Mouse (Mus musculus) lung, embryonic 15.5 days (tissue): ENCODE measurements around the gene Tmem258. TPM values are rescaled to one million over a fixed set of nuclear protein-coding genes. Genes with fewer than 3 reads are reported as not detected.
"Not testable (repeated sequence)": the region's sequence is repeated elsewhere in the genome, so short reads cannot be mapped to it uniquely, and the experiment has no call there.

ENCODE experiments used
- ATAC-seq: fragments of 200-750 bp; cut with Nextera tagmentation; 2 replicates; pipeline ENCODE4 v1.8.0; 2017; ENCODE audit warnings: moderate number of reproducible peaks, borderline replicate concordance; ENCODE audit not compliant: low FRiP score, low TSS enrichment; ENCODE audit errors: extremely low read depth
- H3K27ac ChIP-seq: fragments of 300-500 bp; sonication (generic); 2 replicates; pipeline ENCODE4 v1.5.1; 2015; ENCODE audit warnings: moderate library complexity, mild to moderate bottlenecking, inconsistent platforms
- H3K27me3 ChIP-seq: fragments of 300-500 bp; sonication (generic); 2 replicates; pipeline ENCODE4 v1.6.1; 2015; ENCODE audit warnings: inconsistent platforms
- H3K36me3 ChIP-seq: fragments of 300-500 bp; sonication (generic); 2 replicates; pipeline ENCODE4 v1.6.1; 2015; ENCODE audit warnings: inconsistent platforms
- H3K4me1 ChIP-seq: fragments of 300-500 bp; sonication (generic); 2 replicates; pipeline ENCODE4 v1.6.1; 2015; ENCODE audit warnings: inconsistent platforms
- H3K4me2 ChIP-seq: fragments of 300-500 bp; sonication (generic); 2 replicates; pipeline ENCODE4 v1.6.1; 2015; ENCODE audit warnings: inconsistent platforms, mild to moderate bottlenecking, moderate library complexity
- H3K4me3 ChIP-seq: fragments of 300-500 bp; sonication (generic); 2 replicates; pipeline ENCODE4 v1.5.1; 2015; ENCODE audit warnings: mild to moderate bottlenecking, inconsistent platforms
- H3K9ac ChIP-seq: fragments of 300-500 bp; sonication (generic); 2 replicates; pipeline ENCODE4 v1.6.1; 2015; ENCODE audit warnings: inconsistent platforms
- H3K9me3 ChIP-seq: fragments of 300-500 bp; sonication (generic); 2 replicates; pipeline ENCODE4 v1.6.1; 2016; ENCODE audit warnings: inconsistent platforms
- WGBS: fragments of 180-500 bp; shearing (Covaris S2); methylation state at CpG from one replicate; pipeline ENCODE4 v1.1.7; 2015; 5-methylcytosine and 5-hydroxymethylcytosine counted together
- polyA plus RNA-seq: library from polyadenylated mRNA; unstranded; fragments of >200 nt; fragmentation: Nextera tagmentation; extraction: Ambion mirVana; gene quantifications from 2 replicates; pipeline ENCODE4 v1.2.1, GENCODE M21; 2015

The Tmem258 gene
- 440 and 459 TPM in 2 replicates for polyA plus RNA-seq

DNA sequence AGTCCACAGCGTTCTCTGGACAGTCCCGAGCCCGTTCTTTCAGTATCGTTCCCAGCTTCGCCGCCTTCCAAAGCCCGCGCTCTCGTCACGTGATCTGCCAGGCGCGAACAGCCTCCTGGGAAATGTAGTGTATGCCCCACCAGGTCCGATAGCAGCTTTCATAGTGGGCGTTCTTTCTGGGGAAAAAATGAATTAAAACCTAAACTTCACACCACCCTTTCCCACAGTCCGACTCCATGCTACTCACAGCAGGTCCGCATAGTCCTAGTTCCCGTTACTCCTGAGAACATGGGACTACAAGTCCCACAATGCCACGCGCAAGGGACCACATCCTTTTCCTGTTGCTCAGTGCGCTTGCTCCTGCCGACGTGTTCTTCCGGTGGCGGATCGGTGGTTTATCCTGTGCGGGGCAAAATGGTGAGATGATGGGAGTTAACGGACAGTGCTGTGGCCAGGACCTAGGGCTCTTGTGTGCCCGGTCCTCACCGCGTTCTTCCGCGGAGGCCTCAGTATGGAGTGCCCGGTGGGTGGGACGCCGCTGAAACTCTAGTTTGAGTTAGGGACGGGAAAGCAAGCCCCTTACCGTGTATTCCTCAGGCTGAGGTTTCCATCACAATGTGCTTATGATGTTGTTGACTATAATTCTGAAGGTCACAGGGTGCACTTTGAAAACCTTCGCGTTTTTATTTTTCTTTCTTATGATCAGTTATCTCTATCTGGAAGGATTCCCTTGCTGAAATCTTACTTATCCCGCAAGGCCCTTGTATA, at the start of gene Tmem258, which contains the start of gene Fen1:
TSS of gene Tmem258 (plus strand) at position 167 of the 768 bp plus-strand sequence.
TSS of gene Fen1 (minus strand) at position 322 of the 768 bp plus-strand sequence.
- H3K27ac ChIP-seq, result peak within 1 kb of the TSS; percentile 77
- under 1% methylated on average over 40 of the region's 40 CpGs for WGBS
- H3K9me3 ChIP-seq, result no peaks in the 10 kb centered on the region
- no peaks in the 10 kb centered on the region for H3K27me3 ChIP-seq
- H3K4me3 ChIP-seq, result peak within 1 kb of the TSS; percentile 79
- peaks cover 17% of the 10 kb centered on the region for H3K4me1 ChIP-seq
- peak within 1 kb of the TSS; percentile 79 for H3K4me2 ChIP-seq
- H3K36me3 ChIP-seq, result peaks cover 47% of the 10 kb centered on the region
- peak within 1 kb of the TSS; percentile 86 for H3K9ac ChIP-seq
- ATAC-seq, result peak; percentile 90

DNA sequence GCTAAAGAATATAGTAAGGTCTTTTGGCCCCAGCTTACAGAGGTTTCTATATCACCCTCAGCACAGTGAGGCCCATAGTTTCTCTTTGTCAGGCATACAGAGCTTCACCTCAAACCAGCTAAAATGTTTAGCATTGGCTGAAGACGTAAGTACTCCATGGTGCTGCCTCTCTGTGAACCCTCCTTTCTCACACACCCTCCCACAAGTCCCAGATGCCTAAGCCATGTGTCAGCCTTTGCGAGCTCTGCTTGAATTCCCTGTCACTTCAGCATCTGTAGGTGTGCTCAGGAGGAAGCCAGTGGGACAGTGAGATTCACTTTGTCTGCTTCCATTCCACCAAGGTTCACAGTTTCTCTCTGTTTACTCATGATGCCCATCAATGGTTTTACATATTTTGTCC, 46.1 kb upstream of the Tmem258 start:
- Histone ChIP-seq H3K36me3 (no peaks in the 10 kb centered on the region), H3K4me2 (no peak overlapping the region), H3K4me1 (no peaks in the 10 kb centered on the region), H3K27ac (no peak overlapping the region), H3K9ac (no peak overlapping the region), H3K9me3 (no peaks in the 10 kb centered on the region), H3K27me3 (no peaks in the 10 kb centered on the region), H3K4me3 (no peak overlapping the region)
- ATAC-seq, result no peak
- WGBS, result 51% methylated on average over 2 of the region's 2 CpGs

DNA sequence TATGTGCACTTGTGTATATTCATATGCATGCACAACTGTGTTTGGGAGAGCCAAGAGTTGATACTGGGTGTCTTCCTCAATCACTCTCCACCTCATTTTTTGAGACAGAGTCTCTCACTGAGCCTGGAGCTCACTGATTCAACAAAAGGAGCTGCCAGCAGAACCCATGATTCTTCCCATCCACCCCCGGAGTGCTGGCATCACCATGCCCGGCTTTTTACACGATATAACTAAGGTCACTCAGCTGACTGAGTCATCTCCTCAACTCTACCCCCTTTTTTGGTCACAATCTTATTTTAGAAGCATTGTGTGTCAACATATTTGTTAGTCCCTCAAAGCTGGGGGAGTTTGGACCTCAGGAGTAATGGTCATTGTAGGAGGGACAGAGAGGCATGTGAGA, 39.9 kb upstream of the Tmem258 start:
- Histone ChIP-seq H3K27me3 (no peaks in the 10 kb centered on the region), H3K27ac (no peak overlapping the region), H3K4me1 (no peaks in the 10 kb centered on the region), H3K4me2 (no peak overlapping the region), H3K9ac (no peak overlapping the region), H3K9me3 (no peaks in the 10 kb centered on the region), H3K4me3 (no peak overlapping the region), H3K36me3 (no peaks in the 10 kb centered on the region)
- no peak for ATAC-seq
- WGBS, result 78% methylated on average over 3 of the region's 3 CpGs

- not testable (repeated sequence) for H3K27ac ChIP-seq, H3K9me3 ChIP-seq, H3K4me2 ChIP-seq, H3K4me3 ChIP-seq, H3K36me3 ChIP-seq, ATAC-seq, H3K4me1 ChIP-seq, H3K9ac ChIP-seq, H3K27me3 ChIP-seq
- 75% methylated on average over 4 of the region's 4 CpGs for WGBS
Observed at GRCm38 (mm10) chr19:10165928-10166327, 37.9 kb upstream of the Tmem258 start.

DNA sequence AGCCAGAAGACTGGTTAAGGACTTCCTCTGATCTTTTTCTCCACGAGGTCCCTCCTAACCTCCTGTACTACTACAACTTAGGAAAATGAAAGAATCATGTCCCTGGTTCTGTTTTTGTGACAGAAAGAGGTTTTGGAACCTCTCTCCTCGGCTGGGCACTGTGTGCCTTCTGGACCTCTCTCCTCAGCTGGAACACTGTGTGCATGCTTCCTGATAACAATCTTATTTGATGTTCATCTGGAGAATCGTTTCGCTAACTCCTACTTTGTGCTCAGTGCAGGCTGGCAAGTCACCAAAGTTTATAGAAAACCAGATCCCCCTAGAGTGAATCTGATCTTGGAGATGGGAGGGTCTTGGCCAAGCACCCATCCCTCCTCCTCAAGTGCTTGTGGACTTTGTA, 36.7 kb upstream of the Tmem258 start:
- Histone ChIP-seq H3K9me3 (no peaks in the 10 kb centered on the region), H3K9ac (no peak overlapping the region), H3K27ac (no peak overlapping the region), H3K27me3 (no peaks in the 10 kb centered on the region), H3K4me2 (no peak overlapping the region), H3K36me3 (no peaks in the 10 kb centered on the region), H3K4me3 (no peak overlapping the region), H3K4me1 (no peaks in the 10 kb centered on the region)
- ATAC-seq, result no peak
- WGBS, result 56% methylated on average over 4 of the region's 4 CpGs

GRCm38 (mm10) chr19:10167951-10168350, 35.9 kb upstream of the Tmem258 start:
- H3K4me1 ChIP-seq, result peaks cover 4% of the 10 kb centered on the region; the same call in 1 of the 2 replicates
- no peak for ATAC-seq
- H3K9ac ChIP-seq, result no peak overlapping the region
- 82% methylated on average over 1 of the region's 1 CpGs for WGBS
- H3K4me2 ChIP-seq, result no peak overlapping the region
- H3K27me3 ChIP-seq, result no peaks in the 10 kb centered on the region
- no peak overlapping the region for H3K4me3 ChIP-seq
- H3K36me3 ChIP-seq, result no peaks in the 10 kb centered on the region
- no peak overlapping the region for H3K27ac ChIP-seq
- no peaks in the 10 kb centered on the region for H3K9me3 ChIP-seq

DNA sequence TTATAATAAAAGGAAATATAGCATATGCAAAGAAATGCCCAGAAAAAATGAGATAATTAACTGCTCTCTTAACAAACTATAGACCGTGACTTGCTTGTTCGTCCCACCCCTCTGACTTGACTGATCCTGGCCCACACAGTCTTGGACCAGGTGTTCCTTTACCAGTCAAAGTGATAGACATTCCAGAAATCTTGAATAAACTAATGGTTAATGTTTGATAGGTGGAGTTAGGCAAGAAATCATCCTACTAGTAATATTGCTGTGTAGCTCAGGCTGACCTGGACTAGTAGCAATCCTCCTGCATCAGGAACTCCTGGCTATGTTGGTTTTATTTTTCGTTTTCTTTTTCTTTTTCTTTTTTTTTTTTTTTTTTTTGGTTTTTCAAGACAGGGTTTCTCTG, 35.4 kb upstream of the Tmem258 start:
- Histone ChIP-seq H3K27me3 (no peaks in the 10 kb centered on the region), H3K4me2 (no peak overlapping the region), H3K9me3 (no peaks in the 10 kb centered on the region), H3K9ac (no peak overlapping the region), H3K27ac (no peak overlapping the region), H3K36me3 (no peaks in the 10 kb centered on the region), H3K4me3 (no peak overlapping the region), H3K4me1 (peaks cover 6% of the 10 kb centered on the region; the same call in 1 of the 2 replicates)
- ATAC-seq, result no peak
- 84% methylated on average over 3 of the region's 3 CpGs for WGBS

DNA sequence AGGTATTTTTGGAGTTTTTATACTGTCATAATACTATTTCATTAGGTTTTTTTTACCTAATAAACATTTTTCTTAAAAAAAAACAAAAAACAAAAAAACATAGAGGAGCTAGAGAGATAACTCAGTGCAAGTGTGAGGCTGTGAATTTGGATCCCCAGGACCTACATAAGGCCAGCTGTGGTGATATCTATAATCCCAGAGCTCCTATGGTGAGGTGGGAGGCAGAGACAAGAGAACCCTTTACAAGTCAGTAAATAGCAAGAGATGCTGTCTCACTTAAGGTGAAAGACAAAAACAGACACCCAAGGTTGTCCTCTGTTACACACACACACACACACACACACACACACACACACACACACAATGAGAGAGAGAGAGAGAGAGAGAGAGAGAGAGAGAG, 34.6 kb upstream of the Tmem258 start:
- Histone ChIP-seq H3K4me1 (peaks cover 6% of the 10 kb centered on the region; the same call in 1 of the 2 replicates), H3K36me3 (no peaks in the 10 kb centered on the region), H3K4me2 (no peak overlapping the region), H3K9ac (no peak overlapping the region), H3K9me3 (no peaks in the 10 kb centered on the region), H3K4me3 (no peak overlapping the region), H3K27ac (no peak overlapping the region), H3K27me3 (no peaks in the 10 kb centered on the region)
- ATAC-seq, result no peak

DNA sequence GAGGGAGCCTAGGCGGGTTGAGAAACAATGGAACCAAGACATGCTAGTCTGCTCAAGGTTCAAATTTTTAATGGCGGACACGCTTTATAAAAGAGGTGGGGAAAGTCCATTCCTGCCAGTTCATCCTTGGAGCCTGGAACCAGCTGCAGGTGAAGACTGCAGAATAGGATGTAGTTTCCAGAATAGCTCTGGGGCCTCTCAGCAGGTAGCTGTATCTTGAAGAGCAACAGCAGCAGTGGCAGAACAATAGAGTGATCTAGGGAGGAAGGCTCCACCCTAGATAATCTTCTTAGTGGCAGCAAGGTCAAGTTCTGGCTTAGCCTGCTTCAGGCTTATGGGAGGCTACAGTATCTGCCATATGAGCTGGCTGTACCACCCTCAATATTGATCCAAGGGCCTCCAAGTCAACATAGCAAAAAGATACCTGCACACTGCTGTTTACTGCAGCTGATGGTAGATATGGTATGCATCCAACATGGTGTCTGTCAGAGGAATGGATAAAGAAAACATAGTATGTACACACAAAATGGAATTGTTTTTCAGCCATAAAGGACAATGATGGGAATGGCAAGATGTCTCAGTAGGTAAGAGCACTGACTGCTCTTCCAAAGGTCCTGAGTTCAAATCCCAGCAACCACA, 34.0 kb upstream of the Tmem258 start:
- H3K4me3 ChIP-seq, H3K9ac ChIP-seq, H3K27ac ChIP-seq, H3K4me1 ChIP-seq, H3K9me3 ChIP-seq, H3K4me2 ChIP-seq, H3K27me3 ChIP-seq, H3K36me3 ChIP-seq, ATAC-seq: not testable (repeated sequence)
- WGBS, result 89% methylated on average over 3 of the region's 3 CpGs

GRCm38 (mm10) chr19:10170466-10170865, 33.3 kb upstream of the Tmem258 start:
- 37% methylated on average over 1 of the region's 1 CpGs for WGBS
- Histone ChIP-seq H3K9ac (no peak overlapping the region), H3K9me3 (no peaks in the 10 kb centered on the region), H3K27me3 (no peaks in the 10 kb centered on the region), H3K4me1 (peaks cover 6% of the 10 kb centered on the region; the same call in 1 of the 2 replicates), H3K4me3 (no peak overlapping the region), H3K4me2 (no peak overlapping the region), H3K36me3 (no peaks in the 10 kb centered on the region), H3K27ac (no peak overlapping the region)
- no peak for ATAC-seq

DNA sequence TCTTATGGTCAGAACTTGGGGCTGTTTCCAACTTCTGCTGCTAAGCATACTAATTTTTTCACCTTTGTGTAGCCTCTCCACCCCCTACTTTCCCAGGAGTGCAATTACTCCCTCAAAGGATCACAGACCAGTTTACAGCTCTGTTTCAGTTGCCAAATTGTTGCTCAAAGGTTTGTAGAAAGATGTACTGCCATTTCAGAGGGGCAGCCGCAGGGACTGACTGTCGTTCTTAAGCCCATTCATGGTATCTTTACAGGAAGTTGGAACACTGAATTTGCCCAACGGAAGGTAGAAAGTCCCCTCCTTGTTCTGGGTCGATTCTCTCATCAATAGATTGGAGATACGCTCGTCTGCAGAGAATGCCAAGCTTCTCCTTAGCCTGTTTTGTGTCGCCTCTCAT, 32.5 kb upstream of the Tmem258 start:
- Histone ChIP-seq H3K27me3 (no peaks in the 10 kb centered on the region), H3K4me3 (no peak overlapping the region), H3K9ac (no peak overlapping the region), H3K4me2 (no peak overlapping the region), H3K4me1 (peaks cover 13% of the 10 kb centered on the region), H3K36me3 (no peaks in the 10 kb centered on the region), H3K27ac (no peak overlapping the region), H3K9me3 (no peaks in the 10 kb centered on the region)
- 81% methylated on average over 7 of the region's 7 CpGs for WGBS
- ATAC-seq, result no peak

DNA sequence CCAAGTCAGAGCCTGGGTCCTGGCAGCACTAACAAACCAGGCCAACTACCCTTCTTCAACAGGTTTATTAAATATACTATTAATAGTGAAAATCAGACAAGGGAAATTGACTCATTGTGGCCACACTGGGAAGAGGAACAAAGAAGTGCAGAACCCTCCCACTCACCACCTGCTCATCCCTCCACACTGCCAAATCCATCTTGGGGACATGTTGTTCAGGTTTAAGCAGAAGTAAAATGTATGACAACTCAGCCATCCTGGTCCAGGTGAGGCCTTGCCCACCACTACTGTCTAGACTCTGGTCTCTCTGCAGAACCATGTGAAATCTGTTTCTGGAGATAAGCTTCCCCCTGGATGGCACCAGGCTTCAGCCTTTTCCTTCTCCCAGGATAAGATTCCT, 32.0 kb upstream of the Tmem258 start:
- H3K27me3 ChIP-seq, result no peaks in the 10 kb centered on the region
- no peak for ATAC-seq
- H3K9me3 ChIP-seq, result no peaks in the 10 kb centered on the region
- H3K27ac ChIP-seq, result no peak overlapping the region
- H3K9ac ChIP-seq, result no peak overlapping the region
- no peaks in the 10 kb centered on the region for H3K36me3 ChIP-seq
- H3K4me3 ChIP-seq, result no peak overlapping the region
- H3K4me2 ChIP-seq, result no peak overlapping the region
- H3K4me1 ChIP-seq, result peaks cover 16% of the 10 kb centered on the region
